Mouse (Mus musculus) yolk sac, embryonic 10.5 days (tissue): ENCODE data around the gene Spg11.
A peak's percentile ranks its signal among the peaks of the same experiment; 100 is the strongest.
"Not testable (repeated sequence)": the region's sequence is repeated elsewhere in the genome, so short reads cannot be mapped to it uniquely, and the experiment has no call there.

Source experiments
- DNase-seq: peaks from one replicate; pipeline ENCODE4 v3.0.0-alpha.2; 2017; ENCODE audit warnings: low spot score

Spg11 gene

DNA sequence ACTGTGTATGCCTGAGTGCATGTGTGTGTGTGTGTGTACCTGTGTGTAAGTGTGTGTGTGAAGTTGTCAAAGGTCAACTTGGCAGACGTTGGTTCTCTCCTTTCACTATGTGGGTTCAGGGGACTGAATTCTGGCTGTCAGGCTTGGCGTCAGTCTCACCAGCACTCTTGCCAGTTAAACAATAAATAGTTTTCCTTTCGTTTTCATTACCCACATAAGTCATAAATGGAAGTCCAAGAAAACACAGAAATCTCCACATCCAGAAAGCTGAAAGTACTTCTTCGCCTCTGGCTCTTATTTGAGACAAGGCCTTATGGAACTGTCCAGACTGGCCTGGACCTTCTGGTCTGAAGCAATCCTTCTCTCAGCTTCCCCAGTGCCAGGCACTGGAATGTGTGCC lies 27.6 kb upstream of the Spg11 start:
- no peak for DNase-seq

DNA sequence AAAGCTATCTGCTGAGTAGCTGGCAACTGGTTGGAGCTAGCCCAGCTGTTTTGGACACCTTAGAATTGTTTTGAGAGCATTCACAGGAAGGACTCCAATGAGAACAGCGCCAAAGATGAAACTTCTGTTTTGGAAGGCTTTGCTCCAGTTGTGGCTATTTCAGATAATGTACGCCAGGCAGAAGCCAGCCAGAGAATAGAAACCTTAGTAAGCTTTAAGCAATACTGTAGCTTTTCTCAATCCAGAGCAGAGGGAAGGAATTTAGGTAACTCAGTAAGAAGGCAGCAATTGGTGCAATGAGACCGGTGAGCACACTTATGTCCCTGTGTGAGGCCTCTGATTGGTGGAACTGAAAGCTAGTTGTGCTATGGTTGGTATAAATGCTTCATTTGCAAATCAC lies 24.9 kb upstream of the Spg11 start:
- no peak for DNase-seq

DNA sequence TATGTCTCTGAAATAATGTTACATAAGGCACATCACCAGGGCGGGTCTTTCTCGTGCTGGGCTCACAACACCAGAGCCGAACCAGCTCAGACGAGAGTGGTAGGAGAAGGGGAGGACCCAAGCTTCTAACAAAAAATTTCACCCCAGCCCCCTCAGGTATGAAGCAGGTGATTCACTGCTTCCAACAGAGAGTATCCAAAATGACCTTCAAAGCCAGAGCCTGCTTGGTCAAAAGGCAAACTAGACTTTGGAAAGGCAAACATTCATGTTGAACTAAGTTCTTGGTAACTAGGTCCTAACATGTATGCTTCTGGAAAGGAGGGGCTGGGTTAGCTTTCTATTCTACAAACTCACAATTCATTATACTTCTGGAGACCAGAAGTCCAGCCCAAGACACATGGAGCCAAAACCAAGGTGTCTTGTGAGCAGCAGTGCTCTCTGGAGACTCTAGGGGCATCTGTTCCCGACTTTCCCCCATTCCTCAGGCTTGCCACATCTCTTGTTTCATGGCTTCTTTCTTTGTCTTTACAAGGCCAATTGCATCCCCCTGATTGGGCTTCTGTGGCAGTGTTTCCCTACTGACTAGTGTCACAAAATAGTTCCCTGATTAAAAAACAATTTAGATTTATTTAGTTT lies 23.3 kb upstream of the Spg11 start:
- DNase-seq, result peak; percentile 71

DNA sequence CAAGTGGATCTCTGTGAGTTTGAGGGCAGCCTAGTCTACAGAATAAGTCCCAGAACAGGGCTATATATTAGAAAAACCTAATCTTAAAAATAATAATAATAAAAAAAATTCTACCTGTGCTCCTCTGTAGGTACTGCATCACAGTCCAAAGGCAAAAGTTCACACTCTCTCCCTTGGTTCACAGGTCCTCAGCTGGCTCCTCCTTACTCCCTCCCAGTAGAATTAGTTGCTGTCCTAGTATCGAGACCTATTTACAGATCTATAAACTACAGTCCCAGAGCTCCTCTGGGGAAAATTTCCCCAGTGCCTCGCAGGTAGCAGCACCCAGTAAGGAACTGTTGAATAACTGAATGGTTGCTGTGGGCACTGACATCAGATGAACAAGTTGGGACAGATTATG lies 22.6 kb upstream of the Spg11 start:
- DNase-seq, result peak; percentile 55

DNA sequence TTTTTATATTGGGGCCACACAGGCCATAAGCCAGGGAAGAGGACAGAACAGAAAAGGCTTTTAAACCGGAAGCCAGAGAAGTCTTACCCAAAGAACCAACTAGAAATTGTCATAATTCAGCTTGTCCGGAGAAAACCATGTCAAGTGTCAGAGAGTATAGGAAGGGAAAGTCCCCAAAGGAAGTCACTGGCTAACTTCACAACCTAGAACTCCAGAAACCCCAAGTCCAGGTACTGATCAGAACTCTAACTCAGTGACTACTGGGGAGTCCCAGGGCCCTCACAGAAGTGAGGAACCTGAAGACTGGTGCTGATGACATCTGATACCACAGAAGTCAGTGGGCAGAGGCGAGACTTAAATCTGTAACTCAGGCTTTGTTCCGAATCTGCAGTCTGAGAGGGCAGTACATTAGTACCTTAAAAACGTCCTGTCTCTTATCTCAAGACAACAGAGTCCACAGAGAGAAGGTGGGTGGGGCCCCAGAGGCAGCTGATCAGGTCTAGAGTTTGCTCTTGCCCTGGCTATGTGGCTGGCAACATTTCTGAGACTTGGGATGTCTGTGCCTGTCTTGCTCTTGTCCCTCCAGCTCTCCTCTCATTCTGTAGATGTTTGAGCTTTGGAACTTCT lies 19.8 kb upstream of the Spg11 start:
- peak; percentile 58 for DNase-seq

DNA sequence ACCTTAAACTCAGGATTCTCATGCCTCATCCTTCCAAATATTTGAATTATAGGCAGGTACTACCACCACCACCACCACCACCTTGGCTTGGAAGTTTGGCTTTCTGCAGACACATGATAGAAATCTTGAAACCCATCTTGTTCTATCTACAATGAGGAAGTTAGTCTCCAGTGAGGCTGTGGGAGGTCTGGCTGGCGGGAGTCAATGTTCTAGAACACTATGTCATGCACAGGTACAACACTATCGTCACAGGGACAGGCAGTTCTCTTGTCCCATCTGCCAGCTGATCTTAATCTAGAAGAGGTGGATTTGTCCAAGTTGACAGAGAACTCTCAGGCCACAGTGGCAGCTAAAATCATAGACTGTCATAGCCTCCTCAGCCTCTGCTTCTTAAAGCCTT lies 14.4 kb upstream of the Spg11 start:
- DNase-seq, result no peak

DNA sequence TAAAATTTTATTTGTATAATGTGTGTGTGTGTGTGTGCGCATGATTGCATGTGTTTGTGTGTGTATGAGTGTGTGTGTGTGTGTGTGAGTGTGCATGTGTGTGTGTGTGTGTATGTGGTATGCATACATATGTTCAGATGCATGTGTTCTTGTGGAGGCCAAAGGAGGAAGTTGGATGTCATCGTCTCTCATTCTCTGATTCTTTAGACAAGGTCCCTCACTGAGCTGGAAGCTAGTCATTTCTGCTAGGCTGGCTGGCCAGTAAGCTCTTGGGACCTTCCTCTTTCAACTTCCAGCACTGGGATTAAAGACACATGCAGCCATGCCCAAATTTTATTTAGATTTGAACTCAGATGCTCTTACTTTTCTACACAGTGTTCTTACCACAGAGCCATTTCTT lies 13.9 kb upstream of the Spg11 start:
- DNase-seq, result no peak

DNA sequence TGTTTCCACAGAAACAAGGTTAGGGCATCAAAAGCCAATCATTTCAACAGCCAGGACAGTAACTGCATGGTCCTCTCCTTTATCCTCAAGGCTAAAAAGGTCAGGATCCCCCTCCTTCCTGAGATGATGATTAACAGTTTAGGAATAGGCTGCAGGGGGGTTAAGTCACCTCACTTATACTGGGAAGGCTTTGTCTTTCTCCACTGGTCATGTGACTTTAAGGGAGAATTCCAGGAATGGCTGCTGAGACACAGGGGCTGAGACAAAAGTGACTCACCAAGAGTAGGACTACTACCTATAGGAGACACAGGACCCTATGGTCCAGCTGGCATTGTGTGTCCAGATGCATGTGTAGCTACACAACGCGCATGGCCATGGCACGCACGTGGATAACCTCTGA lies 9.4 kb upstream of the Spg11 start:
- DNase-seq, result peak; percentile 38

DNA sequence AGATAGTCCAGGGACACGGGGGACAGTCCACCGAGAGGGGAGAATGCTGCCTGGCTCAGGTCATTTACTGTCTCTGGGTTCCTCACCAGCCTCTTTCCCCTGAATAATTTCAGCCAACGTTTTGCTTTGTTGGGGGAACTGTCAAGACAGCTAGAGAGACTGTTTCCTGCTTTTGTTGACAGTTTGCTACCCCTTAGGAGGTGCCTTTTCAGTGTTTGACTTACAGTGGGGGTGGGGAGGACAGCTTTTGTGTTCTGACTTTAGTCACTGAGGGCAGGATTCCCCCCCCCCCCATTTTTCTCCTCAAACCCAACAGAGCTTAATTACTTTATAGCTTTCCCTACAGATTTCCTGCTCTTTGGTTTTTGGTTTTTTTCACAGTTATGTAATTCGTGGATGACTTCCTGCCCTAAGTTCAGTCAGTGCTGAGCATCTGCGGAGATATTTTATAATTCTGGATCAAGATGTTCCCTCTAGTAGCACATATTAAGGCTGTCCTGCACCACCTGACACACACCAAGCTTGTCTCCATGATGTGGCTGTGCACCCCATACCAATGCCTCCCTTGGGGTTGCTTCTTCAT lies 8.7 kb upstream of the Spg11 start:
- no peak for DNase-seq

DNA sequence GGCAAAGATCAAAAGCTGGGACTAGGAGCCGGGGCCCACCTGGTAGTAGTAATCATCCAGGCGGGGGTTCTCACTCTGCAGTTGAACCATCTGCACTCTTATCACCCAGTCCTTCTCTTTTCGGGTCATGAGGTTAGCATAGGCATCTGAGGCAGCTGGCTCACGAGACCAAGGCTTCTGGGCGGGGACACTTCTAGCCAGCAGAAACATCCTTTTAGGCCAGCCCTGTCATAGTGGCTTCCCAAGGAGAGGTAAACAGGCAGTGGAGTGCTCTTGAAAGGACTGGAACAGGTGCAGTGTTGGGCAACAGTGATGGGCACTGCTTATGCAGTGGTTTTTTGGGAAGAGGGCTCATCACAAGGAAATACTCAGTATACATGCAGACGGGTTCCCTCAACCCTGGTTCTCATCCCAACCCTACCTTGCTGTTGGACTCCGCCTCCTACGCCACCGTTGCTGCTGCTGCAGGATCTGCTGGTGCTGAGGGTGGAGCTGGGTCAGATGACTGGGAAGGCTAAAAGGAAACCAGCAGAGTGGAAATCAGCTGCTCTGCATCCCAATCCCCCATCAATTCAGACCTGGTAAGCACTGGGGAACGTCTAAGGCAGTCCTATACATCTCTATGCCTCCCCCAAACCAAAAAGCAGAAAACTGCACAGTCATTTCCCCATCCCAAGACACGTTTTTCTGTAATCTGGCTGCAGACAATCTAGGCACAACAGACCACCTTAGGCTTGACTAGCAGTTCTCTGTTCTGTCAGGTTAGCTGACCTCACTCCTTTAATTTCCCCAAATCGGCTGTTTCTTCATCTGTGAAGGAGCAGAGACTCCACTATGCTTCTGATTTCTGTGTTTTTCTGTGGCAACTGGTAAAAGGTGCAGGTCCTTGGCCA lies 7.7 kb upstream of the Spg11 start:
- peak; percentile 82 for DNase-seq

DNA sequence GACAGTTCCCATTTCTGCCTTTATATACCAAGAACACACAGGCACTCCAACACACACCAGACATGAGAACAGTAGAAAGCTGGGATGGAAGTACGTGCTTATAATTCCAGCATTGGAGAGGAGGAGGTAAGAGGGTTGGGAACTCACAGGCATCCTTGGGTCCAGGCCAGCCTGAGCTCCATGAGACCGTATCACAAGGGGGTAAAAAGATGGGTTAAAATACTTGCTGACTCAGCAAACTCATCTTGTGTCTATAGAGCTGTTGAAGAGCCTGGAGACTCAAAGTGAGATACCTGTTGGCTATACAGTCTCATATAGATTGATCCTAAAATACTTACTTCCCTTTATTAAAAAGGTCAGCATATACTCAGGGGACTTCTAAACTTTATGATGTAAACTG lies 1.3 kb downstream of the Spg11 start:
- no peak for DNase-seq

DNA sequence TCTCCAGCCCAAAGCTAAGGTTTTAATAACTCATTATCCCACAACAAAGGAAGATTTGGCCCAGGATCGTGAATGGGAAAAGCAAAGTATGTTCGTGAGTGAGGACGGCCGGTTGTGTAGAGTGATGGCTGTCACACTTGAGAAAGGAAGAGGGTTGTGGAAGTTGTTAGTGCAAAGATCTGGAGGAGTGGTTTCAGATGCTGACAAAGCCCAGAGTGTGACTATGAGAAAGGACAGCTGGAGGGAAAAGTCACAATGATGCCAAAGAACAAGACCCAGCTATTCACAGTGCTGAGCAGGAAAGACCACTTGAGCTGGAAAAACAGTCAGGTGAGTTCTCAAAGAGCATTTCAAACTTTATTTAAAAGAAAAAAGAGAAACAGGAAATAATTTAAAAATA lies 8.5 kb downstream of the Spg11 start:
- no peak for DNase-seq

DNA sequence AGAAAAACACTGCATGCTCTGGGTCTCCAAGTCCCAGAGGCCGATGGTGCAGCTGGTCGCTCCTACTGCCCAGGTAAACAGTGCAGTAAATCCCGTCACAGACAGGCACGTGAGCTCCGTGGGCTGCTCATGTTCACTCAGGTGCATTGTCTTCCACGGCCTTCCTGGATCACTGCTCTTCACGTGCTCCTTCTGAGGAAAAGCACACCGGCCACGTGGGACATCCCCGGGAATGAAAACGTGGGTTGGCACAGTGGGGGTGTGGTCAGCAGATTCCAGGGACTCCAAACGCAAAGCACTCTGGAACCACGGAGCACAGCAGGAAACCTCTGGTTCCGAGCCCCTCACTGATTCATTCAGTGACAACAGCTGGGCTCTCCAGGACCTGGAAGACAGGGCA lies 10.1 kb downstream of the Spg11 start:
- DNase-seq, result no peak

DNA sequence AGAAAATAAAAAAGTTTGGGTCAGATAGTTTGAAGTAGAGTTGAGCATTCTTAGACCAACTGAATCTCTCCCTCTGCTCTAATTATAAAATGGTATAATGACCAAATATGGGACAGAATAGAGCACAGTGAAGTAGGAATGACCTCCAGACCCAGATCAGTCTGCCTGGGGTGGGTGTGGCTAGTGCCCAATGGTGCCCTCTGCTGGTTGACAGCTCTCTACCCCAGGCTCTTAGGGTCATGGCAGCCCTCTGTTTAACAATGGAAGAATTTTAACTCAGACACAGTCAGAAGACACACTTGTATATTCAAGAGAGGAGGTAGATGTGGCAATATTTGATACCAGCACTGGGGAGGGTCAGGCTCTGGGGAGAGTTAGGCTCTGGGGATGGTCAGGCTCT lies 16.1 kb downstream of the Spg11 start:
- DNase-seq, result no peak

DNA sequence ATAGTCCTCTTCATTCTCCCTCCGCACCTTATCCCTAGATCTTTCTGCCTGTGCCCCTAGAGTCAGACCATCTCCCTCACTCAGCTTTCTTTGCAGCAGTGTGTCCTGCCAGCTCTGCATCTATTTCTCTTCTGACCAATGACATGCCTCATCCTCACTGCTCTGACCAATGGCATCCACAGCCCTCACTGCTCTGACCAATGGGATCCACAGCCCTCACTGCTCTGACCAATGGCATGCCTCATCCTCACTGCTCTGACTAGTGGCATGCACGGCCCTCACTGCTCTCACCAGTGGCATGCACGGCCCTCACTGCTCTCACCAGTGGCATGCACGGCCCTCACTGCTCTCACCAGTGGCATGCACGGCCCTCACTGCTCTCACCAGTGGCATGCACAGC lies 20.5 kb downstream of the Spg11 start:
- not testable (repeated sequence) for DNase-seq

DNA sequence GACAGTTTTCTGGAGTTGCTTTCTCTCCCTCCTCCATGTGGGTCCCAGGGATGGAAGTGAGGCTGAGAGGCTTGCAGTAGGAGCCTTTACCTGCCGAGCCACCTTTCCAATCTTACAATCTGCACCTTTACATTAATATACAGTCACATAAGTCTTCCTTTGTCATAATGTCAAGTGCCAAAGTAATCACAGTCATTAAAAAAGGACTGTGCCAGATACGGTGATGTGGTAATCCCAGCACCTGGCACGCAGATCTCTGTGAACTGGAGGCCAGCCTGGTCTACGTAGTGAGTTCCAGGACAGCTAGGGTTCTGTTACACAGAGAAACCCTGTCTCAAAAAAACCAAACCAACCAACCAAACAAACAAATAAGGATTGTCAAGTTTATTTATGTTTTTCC lies 24.3 kb downstream of the Spg11 start:
- no peak for DNase-seq

DNA sequence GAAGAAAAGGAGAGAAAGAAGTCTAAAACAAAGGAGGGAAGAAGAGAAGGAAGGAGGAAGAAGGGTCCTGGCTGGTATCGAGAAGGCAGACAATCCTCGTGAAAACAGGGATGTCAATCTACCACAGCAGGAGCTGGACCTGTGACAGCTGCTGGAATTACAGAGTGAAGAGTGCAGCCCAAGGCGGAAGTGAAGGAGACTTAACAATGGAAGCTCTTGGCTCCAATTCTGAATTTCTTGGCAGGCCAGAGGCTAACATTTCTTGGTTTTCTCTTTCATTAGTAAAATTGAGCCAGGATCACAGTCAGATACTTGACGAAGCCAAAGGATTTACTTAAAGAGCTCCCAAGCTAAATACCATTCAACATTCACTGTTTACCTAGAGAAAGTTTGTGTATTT lies 31.7 kb downstream of the Spg11 start:
- DNase-seq, result no peak

DNA sequence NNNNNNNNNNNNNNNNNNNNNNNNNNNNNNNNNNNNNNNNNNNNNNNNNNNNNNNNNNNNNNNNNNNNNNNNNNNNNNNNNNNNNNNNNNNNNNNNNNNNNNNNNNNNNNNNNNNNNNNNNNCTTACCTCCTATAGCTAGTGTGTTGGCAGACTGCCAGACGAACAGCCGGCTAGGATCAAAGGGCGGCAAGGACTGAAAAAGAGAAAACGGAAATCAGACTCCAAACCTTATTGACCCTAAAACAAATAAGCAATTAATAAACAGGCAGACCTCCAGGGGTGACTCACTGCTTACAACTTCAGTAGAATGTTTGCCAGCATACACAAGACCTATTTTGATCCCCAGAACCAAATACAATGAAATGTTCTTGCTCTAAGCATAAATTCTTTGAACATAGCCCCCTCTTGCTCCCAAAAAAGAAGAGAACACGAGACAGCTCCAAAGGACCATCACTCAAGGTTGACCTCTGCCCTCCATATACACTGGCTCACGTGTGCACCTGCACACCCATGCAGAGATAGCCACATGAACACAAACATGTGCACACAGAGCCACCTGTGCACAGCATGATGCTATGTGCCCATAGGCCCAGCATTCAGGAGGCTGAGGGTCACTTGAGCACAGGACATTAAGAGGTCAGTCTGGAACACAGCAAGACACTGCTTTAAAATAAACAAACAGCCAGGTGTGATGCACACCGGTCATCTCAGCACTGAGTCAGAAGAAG lies 36.3 kb downstream of the Spg11 start:
- DNase-seq, result peak; percentile 59

DNA sequence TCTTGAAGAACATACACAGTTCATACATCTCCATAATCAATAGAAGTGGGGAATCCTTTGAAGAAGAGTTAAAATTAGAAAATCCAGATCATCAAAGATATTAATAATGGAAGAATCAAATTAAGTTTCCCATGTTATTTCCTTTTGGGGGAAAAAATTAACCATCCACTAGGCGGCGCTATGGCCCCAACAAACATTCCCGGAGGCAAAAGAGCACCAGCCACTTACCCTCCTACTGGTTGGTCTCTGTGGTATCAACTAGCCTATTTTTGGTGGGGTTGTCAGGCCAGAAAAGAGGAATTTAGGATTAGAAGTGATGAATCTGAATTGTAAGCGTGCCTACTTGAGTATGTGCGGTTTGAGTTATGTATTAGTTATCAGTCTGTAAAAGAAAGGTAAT lies 48.3 kb downstream of the Spg11 start:
- no peak for DNase-seq

DNA sequence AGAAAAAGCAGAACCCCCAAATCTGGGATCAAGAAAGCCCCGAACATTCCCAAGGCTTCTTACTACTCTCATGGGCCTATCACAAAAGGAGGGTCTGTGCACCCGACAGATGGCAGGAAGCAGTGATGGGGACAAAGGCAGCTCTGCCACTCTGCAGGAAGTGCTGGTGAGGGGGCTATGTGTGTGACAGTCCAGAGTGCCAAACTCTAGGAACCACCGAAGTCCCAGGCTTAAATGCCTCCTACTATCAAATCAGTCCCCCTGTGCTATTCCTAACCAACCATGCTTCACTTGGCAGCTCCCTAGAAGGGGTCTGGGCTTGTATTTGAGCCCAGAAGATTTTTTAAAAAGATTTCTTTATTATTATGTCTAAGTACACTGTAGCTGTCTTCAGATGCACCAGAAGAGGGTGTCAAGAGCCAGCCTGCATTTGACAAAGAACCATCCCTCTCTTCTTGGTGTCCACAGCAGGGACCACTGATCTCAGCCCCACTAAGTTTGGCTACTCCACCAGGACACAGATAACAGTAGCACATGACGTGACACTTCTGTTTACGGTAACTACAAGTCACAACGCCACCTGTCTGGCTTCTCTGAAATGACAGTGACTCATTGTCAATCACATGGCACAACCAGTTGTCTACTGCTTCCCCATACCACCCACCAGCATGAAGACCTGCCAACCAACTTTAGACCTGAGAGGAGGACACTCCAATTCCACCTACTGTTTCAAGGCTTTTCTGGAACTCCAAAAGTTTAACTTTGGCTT lies 48.9 kb downstream of the Spg11 start:
- DNase-seq, result no peak

DNA sequence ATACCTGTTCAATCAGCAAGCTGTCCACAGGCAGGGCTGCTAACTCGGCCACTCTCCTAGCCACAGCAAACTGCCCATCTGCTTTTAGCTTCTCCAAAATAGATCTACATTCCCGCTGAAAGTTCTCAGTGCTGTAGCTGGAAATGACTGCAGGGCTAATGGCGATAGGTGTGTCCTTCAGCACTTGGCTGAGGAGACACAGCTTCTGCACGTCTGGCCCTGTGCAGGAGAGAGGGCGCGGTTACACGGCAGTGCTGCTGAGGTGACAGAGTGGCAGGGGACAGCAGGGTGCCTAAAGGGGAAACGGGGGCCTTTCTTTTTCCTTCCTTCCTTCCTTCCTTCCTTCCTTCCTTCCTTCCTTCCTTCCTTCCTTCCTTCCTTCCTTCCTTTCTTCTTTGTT lies 51.9 kb downstream of the Spg11 start:
- no peak for DNase-seq
